Mouse (Mus musculus) midbrain, postnatal 0 days (tissue): ENCODE data around the gene Sorl1. TPM values are rescaled to one million over a fixed set of nuclear protein-coding genes. Genes with fewer than 3 reads are reported as not detected.

Source experiments
- ATAC-seq: fragments of 200-750 bp; cut with Nextera tagmentation; 2 replicates; pipeline ENCODE4 v1.8.0; 2017; ENCODE audit warnings: moderate number of reproducible peaks, mild to moderate bottlenecking, moderate TSS enrichment, moderate library complexity; ENCODE audit not compliant: low FRiP score
- DNase-seq: peaks from one replicate; pipeline ENCODE4 v3.0.0-alpha.2; 2015; ENCODE audit warnings: low spot score
- H3K27ac ChIP-seq: fragments of 300-500 bp; sonication (generic); 2 replicates; pipeline ENCODE4 v1.5.1; 2014; ENCODE audit warnings: low read depth, mild to moderate bottlenecking, low read length, mixed read lengths
- H3K27me3 ChIP-seq: fragments of 300-500 bp; sonication (generic); 2 replicates; pipeline ENCODE4 v1.6.1; 2014; ENCODE audit warnings: low read length, control low read depth, mixed read lengths; ENCODE audit not compliant: insufficient read depth
- H3K36me3 ChIP-seq: fragments of 300-500 bp; sonication (generic); 2 replicates; pipeline ENCODE4 v1.6.1; 2014; ENCODE audit warnings: low read length, control low read depth, mixed read lengths; ENCODE audit not compliant: insufficient read depth
- H3K4me1 ChIP-seq: fragments of 300-500 bp; sonication (generic); 2 replicates; pipeline ENCODE4 v1.6.1; 2014; ENCODE audit warnings: mild to moderate bottlenecking, control low read depth, antibody characterized with exemption, low read length, mixed read lengths; ENCODE audit not compliant: insufficient read depth
- H3K4me2 ChIP-seq: fragments of 300-500 bp; sonication (generic); 2 replicates; pipeline ENCODE4 v1.6.1; 2014; ENCODE audit warnings: low read depth, mild to moderate bottlenecking, low read length, mixed read lengths; ENCODE audit not compliant: poor library complexity, severe bottlenecking
- H3K4me3 ChIP-seq: fragments of 300-500 bp; sonication (generic); 2 replicates; pipeline ENCODE4 v1.5.1; 2014; ENCODE audit warnings: low read depth, mild to moderate bottlenecking, low read length, moderate library complexity
- H3K9ac ChIP-seq: fragments of 300-500 bp; sonication (generic); replicated peaks from 2 replicates; pipeline ENCODE4 v1.6.1; 2014; ENCODE audit warnings: mild to moderate bottlenecking, low read length, moderate library complexity, mixed read lengths; ENCODE audit not compliant: poor library complexity, severe bottlenecking
- H3K9me3 ChIP-seq: fragments of 300-500 bp; sonication (generic); 2 replicates; pipeline ENCODE4 v1.6.1; 2016; ENCODE audit warnings: low read length, control low read depth
- CTCF ChIP-seq: IDR thresholded peaks from 2 replicates; pipeline ENCODE4 v1.5.1; 2016; ENCODE audit warnings: antibody characterized with exemption, mild to moderate bottlenecking
- WGBS: fragments of 180-500 bp; shearing (Covaris S2); extraction: QIAGEN DNeasy Blood & Tissue Kit; methylation state at CpG from one replicate; pipeline ENCODE4 v1.1.7; 2014; 5-methylcytosine and 5-hydroxymethylcytosine counted together
- polyA plus RNA-seq: library from polyadenylated mRNA; unstranded; fragments of >200 nt; fragmentation: Nextera tagmentation; extraction: Ambion mirVana; gene quantifications from 2 replicates; pipeline ENCODE4 v1.2.1, GENCODE M21; 2015
- total RNA-seq: library from RNA; depleted of rRNA; stranded (reverse); fragments of >200 nt; gene quantifications from 2 replicates; pipeline ENCODE4 v1.2.3, GENCODE M21; 2014

Sorl1 gene
- total and polyA plus RNA-seq, 2 experiments from 2014 or later: 7.1 to 24.8 TPM

DNA sequence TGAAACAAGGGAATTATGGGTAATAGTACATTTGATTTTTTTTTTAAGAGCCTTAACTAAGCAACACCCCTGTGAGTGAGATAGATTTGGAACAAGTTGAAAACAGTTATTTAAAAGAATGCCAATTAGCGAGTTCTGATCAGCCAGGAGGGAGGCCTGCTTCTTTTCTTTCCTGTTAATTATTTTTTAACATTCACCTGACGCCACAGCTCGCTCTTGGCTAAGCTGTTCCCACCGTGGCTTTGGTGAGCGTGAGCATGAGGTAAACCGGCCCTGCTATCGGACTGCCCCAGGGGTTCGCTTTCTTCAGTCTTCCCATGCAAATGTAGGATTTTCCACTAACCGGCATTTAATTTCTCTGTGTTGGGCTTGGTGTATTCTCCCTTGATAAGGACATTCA lies 128.8 kb downstream of the Sorl1 start:
- Histone ChIP-seq H3K36me3 (peaks cover 15% of the 10 kb centered on the region), H3K9me3 (no peaks in the 10 kb centered on the region), H3K27me3 (no peaks in the 10 kb centered on the region), H3K9ac (no peak overlapping the region), H3K4me1 (no peaks in the 10 kb centered on the region), H3K27ac (no peak overlapping the region), H3K4me3 (no peak overlapping the region), H3K4me2 (no peak overlapping the region)
- WGBS: 66% methylated on average over 9 of the region's 9 CpGs
- ATAC-seq: no peak
- DNase-seq: no peak
- no peak for TF ChIP-seq CTCF

- Histone ChIP-seq H3K36me3 (peaks cover 20% of the 10 kb centered on the region), H3K4me2 (no peak overlapping the region), H3K27ac (no peak overlapping the region), H3K27me3 (no peaks in the 10 kb centered on the region), H3K9ac (no peak overlapping the region), H3K4me3 (no peak overlapping the region), H3K9me3 (no peaks in the 10 kb centered on the region), H3K4me1 (no peaks in the 10 kb centered on the region)
- ATAC-seq: no peak
- TF ChIP-seq CTCF: no peak
- no peak for DNase-seq
- 91% methylated on average over 5 of the region's 5 CpGs for WGBS
Measured at GRCm38 (mm10) chr9:41993821-41994220, 130.3 kb downstream of the Sorl1 start.

GRCm38 (mm10) chr9:41992841-41993240 lies 131.3 kb downstream of the Sorl1 start:
- Histone ChIP-seq H3K9ac (no peak overlapping the region), H3K27me3 (no peaks in the 10 kb centered on the region), H3K4me3 (no peak overlapping the region), H3K4me2 (no peak overlapping the region), H3K4me1 (no peaks in the 10 kb centered on the region), H3K27ac (no peak overlapping the region), H3K36me3 (peaks cover 25% of the 10 kb centered on the region), H3K9me3 (no peaks in the 10 kb centered on the region)
- 83% methylated on average over 5 of the region's 5 CpGs for WGBS
- TF ChIP-seq CTCF: no peak
- ATAC-seq (no peak), DNase-seq (no peak)

DNA sequence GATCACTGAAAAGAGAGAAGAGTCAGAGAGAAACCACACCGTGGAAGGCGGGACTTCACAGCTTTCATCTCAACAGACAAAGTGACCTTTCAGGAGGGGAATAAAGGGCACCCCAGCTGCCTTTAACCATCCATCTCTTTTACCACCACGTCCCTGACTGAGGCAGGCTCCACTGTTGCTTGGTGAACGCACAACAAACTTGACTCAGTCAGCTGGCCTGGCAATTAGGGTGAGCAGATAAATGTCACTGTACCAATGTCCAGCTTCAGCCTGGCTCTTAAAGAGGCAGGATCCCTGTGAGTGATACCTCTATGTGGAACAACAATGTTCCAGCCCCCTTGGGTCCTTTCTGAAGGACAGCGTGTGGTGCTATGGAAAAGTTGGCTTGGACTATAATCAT lies 138.5 kb downstream of the Sorl1 start:
- Histone ChIP-seq H3K9me3 (no peaks in the 10 kb centered on the region), H3K4me2 (no peak overlapping the region), H3K27ac (no peak overlapping the region), H3K27me3 (no peaks in the 10 kb centered on the region), H3K9ac (no peak overlapping the region), H3K36me3 (peaks cover 25% of the 10 kb centered on the region), H3K4me3 (no peak overlapping the region), H3K4me1 (no peaks in the 10 kb centered on the region)
- 60% methylated on average over 5 of the region's 5 CpGs for WGBS
- DNase-seq: peak; percentile 15
- no peak for ATAC-seq
- no peak for TF ChIP-seq CTCF

DNA sequence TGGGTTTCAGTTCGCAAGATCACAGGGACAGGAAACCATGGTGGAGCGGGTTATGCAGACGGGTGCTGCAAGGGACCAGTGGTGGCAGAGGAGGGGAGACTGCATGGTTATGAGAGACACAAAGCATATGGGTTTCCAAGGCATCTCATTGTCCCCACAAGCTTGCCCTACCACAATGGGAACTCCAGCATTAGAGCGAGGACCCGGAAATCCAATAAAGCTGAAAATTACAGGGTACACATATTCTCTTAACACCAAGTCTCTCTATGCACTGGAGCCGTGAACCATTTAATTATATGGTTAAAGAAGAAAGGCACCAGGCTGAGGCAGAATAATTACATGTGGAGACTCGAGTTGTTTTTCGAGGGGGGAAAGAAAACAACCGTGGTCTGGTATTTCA lies 139.0 kb downstream of the Sorl1 start:
- H3K27me3 ChIP-seq: no peaks in the 10 kb centered on the region
- H3K27ac ChIP-seq: no peak overlapping the region
- H3K9ac ChIP-seq: no peak overlapping the region
- DNase-seq (no peak), ATAC-seq (no peak)
- 69% methylated on average over 9 of the region's 9 CpGs for WGBS
- no peak overlapping the region for H3K4me2 ChIP-seq
- H3K4me1 ChIP-seq: no peaks in the 10 kb centered on the region
- no peaks in the 10 kb centered on the region for H3K9me3 ChIP-seq
- H3K4me3 ChIP-seq: no peak overlapping the region
- peaks cover 27% of the 10 kb centered on the region for H3K36me3 ChIP-seq
- no peak for TF ChIP-seq CTCF

DNA sequence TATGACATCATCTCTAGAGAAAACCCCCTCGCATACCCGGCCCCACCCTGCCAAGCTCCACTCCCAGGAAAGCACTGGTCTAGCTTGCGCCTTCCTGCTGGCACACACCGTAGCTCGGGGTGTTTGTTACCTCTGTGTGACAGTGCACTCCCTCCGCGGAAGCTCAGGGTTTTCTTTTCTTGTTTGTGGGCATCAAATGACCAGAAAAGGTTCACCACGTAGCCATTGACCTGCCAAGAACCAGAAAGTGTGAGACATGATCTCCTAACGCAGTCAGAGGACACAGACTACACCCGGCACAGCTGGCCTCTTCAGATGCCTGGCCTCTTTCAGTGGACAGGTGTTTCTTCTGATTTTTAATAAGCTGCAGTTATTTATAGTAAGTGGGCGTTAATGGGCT lies 139.8 kb downstream of the Sorl1 start:
- DNase-seq: no peak
- Histone ChIP-seq H3K27me3 (no peaks in the 10 kb centered on the region), H3K4me1 (no peaks in the 10 kb centered on the region), H3K9me3 (no peaks in the 10 kb centered on the region), H3K4me2 (no peak overlapping the region), H3K9ac (no peak overlapping the region), H3K4me3 (no peak overlapping the region), H3K27ac (no peak overlapping the region), H3K36me3 (peaks cover 28% of the 10 kb centered on the region)
- 93% methylated on average over 11 of the region's 11 CpGs for WGBS
- no peak for TF ChIP-seq CTCF
- ATAC-seq: no peak

- TF ChIP-seq CTCF: no peak
- no peak for ATAC-seq
- Histone ChIP-seq H3K36me3 (peaks cover 20% of the 10 kb centered on the region), H3K9me3 (no peaks in the 10 kb centered on the region), H3K4me2 (no peak overlapping the region), H3K4me3 (no peak overlapping the region), H3K4me1 (no peaks in the 10 kb centered on the region), H3K27ac (no peak overlapping the region), H3K9ac (no peak overlapping the region), H3K27me3 (no peaks in the 10 kb centered on the region)
- WGBS: 94% methylated on average over 3 of the region's 3 CpGs
- DNase-seq: no peak
Measured at GRCm38 (mm10) chr9:41983286-41983685, 140.8 kb downstream of the Sorl1 start.
